Mouse (Mus musculus) limb, embryonic 12.5 days (tissue): ENCODE results near the gene Kremen2. TPM values are rescaled to one million over a fixed set of nuclear protein-coding genes. Genes with fewer than 3 reads are reported as not detected.
A peak's percentile ranks its signal among the peaks of the same experiment; 100 is the strongest.

Experiments
- ATAC-seq: fragments of 200-750 bp; cut with Nextera tagmentation; 2 replicates; pipeline ENCODE4 v1.8.0; 2017; ENCODE audit warnings: low read depth, moderate TSS enrichment; ENCODE audit not compliant: insufficient number of reproducible peaks, insufficient read depth, low FRiP score, low TSS enrichment
- H3K27ac ChIP-seq: fragments of 300-500 bp; sonication (generic); 2 replicates; pipeline ENCODE4 v1.5.1; 2016; ENCODE audit warnings: mild to moderate bottlenecking, moderate library complexity
- H3K27me3 ChIP-seq: fragments of 300-500 bp; sonication (generic); 2 replicates; pipeline ENCODE4 v1.6.1; 2016; ENCODE audit warnings: mild to moderate bottlenecking, moderate library complexity
- H3K36me3 ChIP-seq: fragments of 300-500 bp; sonication (generic); 2 replicates; pipeline ENCODE4 v1.6.1; 2016; ENCODE audit warnings: mild to moderate bottlenecking, moderate library complexity
- H3K4me1 ChIP-seq: fragments of 300-500 bp; sonication (generic); replicated peaks from 2 replicates; pipeline ENCODE4 v1.6.1; 2016
- H3K4me2 ChIP-seq: fragments of 300-500 bp; sonication (generic); 2 replicates; pipeline ENCODE4 v1.6.1; 2016; ENCODE audit warnings: mild to moderate bottlenecking, moderate library complexity
- H3K4me3 ChIP-seq: fragments of 300-500 bp; sonication (generic); replicated peaks from 2 replicates; pipeline ENCODE4 v1.5.1; 2016; ENCODE audit warnings: mild to moderate bottlenecking
- H3K9ac ChIP-seq: fragments of 300-500 bp; sonication (generic); replicated peaks from 2 replicates; pipeline ENCODE4 v1.6.1; 2016; ENCODE audit warnings: mild to moderate bottlenecking, moderate library complexity
- H3K9me3 ChIP-seq: fragments of 300-500 bp; sonication (generic); 2 replicates; pipeline ENCODE4 v1.6.1; 2016; ENCODE audit warnings: mild to moderate bottlenecking, moderate library complexity
- WGBS: fragments of 180-500 bp; shearing (Covaris S2); methylation state at CpG from one replicate; pipeline ENCODE4 v1.1.7; 2016; 5-methylcytosine and 5-hydroxymethylcytosine counted together
- polyA plus RNA-seq: library from polyadenylated mRNA; unstranded; fragments of >200 nt; fragmentation: Nextera tagmentation; extraction: Ambion mirVana; gene quantifications from 2 replicates; pipeline ENCODE4 v1.2.1, GENCODE M21; 2016

The Kremen2 gene
- polyA plus RNA-seq, 1 experiment from 2014 or later, result 30.0 TPM

- Histone ChIP-seq H3K9ac (peak overlapping the region; percentile 58), H3K4me2 (peak overlapping the region; percentile 100), H3K4me3 (peak overlapping the region; percentile 63), H3K4me1 (peaks cover 24% of the 10 kb centered on the region), H3K36me3 (no peaks in the 10 kb centered on the region), H3K9me3 (no peaks in the 10 kb centered on the region), H3K27me3 (peaks cover 43% of the 10 kb centered on the region), H3K27ac (no peak overlapping the region)
- ATAC-seq, result peak; percentile 81
- 0% methylated on average over 17 of the region's 28 CpGs for WGBS
Measured at GRCm38 (mm10) chr17:23700079-23700478, 45.6 kb downstream of the Kremen2 start.

- H3K27ac ChIP-seq, result no peak overlapping the region
- 0 out of 2 replicates have a peak, but pooled peaks have one; percentile 18 for ATAC-seq
- peak overlapping the region; percentile 63 for H3K4me3 ChIP-seq
- peak overlapping the region; percentile 100 for H3K4me2 ChIP-seq
- H3K9me3 ChIP-seq, result no peaks in the 10 kb centered on the region
- peaks cover 43% of the 10 kb centered on the region for H3K27me3 ChIP-seq
- H3K36me3 ChIP-seq, result no peaks in the 10 kb centered on the region
- peak overlapping the region; percentile 58 for H3K9ac ChIP-seq
- WGBS, result under 1% methylated on average over 97 of the region's 101 CpGs
- peaks cover 27% of the 10 kb centered on the region for H3K4me1 ChIP-seq
Measured at GRCm38 (mm10) chr17:23699131-23700077, 46.2 kb downstream of the Kremen2 start.

- ATAC-seq, result peak; percentile 69; the same call in 1 of the 2 replicates
- peaks cover 34% of the 10 kb centered on the region for H3K27me3 ChIP-seq
- peaks cover 27% of the 10 kb centered on the region for H3K4me1 ChIP-seq
- H3K4me3 ChIP-seq, result no peak overlapping the region
- no peaks in the 10 kb centered on the region for H3K9me3 ChIP-seq
- no peak overlapping the region for H3K27ac ChIP-seq
- H3K36me3 ChIP-seq, result no peaks in the 10 kb centered on the region
- H3K4me2 ChIP-seq, result no peak overlapping the region
- no peak overlapping the region for H3K9ac ChIP-seq
- WGBS, result 11% methylated on average over 3 of the region's 3 CpGs
Measured at GRCm38 (mm10) chr17:23695801-23696200, 49.8 kb downstream of the Kremen2 start.

DNA sequence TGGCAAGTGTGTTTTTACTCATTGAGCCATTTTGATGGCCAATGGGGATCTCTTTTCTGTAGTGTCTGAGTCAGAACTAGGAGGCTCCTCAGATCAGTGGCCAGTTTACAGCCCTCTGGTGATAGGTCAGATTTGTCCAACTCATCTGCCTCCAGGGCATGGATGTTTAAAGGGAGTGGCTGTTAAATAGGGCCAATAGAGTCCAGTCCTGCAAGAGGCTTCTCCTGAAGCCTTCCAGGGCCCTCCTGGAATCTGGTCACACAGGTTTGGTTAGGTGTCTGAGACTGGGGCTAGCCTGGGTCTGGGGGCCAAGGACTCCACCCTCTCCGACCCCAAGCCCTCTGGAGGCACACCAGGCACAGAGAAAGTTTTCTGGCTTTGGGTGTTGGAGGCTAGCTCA lies 51.1 kb downstream of the Kremen2 start:
- peaks cover 22% of the 10 kb centered on the region for H3K4me1 ChIP-seq
- H3K9ac ChIP-seq, result no peak overlapping the region
- H3K27ac ChIP-seq, result no peak overlapping the region
- H3K4me3 ChIP-seq, result no peak overlapping the region
- peaks cover 20% of the 10 kb centered on the region for H3K27me3 ChIP-seq
- H3K36me3 ChIP-seq, result no peaks in the 10 kb centered on the region
- no peak for ATAC-seq
- no peak overlapping the region for H3K4me2 ChIP-seq
- H3K9me3 ChIP-seq, result no peaks in the 10 kb centered on the region
- WGBS, result 59% methylated on average over 1 of the region's 1 CpGs

Other genes starting within 250 kb of the Kremen2 start
- gene Zfp213, start 181.6 kb downstream of the Kremen2 start, polyA plus RNA-seq, result 24.7 and 26.6 TPM in 2 replicates
- gene Zfp13, start 146.3 kb downstream of the Kremen2 start, polyA plus RNA-seq, result 22.0 and 25.5 TPM in 2 replicates
- gene Zscan10, start 145.0 kb downstream of the Kremen2 start, polyA plus RNA-seq, result 0.37 and 0.45 TPM in 2 replicates
- 0.92 and 0.99 TPM in 2 replicates for gene Mmp25, start 100.6 kb downstream of the Kremen2 start, polyA plus RNA-seq
- 1.2 and 1.3 TPM in 2 replicates for gene Bicdl2, start 85.3 kb downstream of the Kremen2 start, polyA plus RNA-seq
- 48.6 and 51.7 TPM in 2 replicates for gene Hcfc1r1, start 72.2 kb downstream of the Kremen2 start, polyA plus RNA-seq
- 55.1 and 56.3 TPM in 2 replicates for gene Thoc6, start 72.0 kb downstream of the Kremen2 start, polyA plus RNA-seq
- 5.7 and 7.6 TPM in 2 replicates for gene Tnfrsf12a, start 68.4 kb downstream of the Kremen2 start, polyA plus RNA-seq
- 19.9 and 22.7 TPM in 2 replicates for gene Cldn6, start 66.6 kb downstream of the Kremen2 start, polyA plus RNA-seq
- 5.6 and 6.4 TPM in 2 replicates for gene Cldn9, start 61.8 kb downstream of the Kremen2 start, polyA plus RNA-seq
- gene 1520401A03Rik, start 23.1 kb downstream of the Kremen2 start, polyA plus RNA-seq, result 1.8 and 2.5 TPM in 2 replicates
- 49.1 and 53.1 TPM in 2 replicates for gene Pkmyt1, start 19.5 kb downstream of the Kremen2 start, polyA plus RNA-seq
- gene Paqr4, start 5.0 kb downstream of the Kremen2 start, polyA plus RNA-seq, result 11.6 and 13.6 TPM in 2 replicates
- 136 and 140 TPM in 2 replicates for gene Flywch1, start 25.8 kb upstream of the Kremen2 start, polyA plus RNA-seq
- 71.0 and 76.7 TPM in 2 replicates for gene Flywch2, start 40.2 kb upstream of the Kremen2 start, polyA plus RNA-seq
- gene Srrm2, start 44.7 kb upstream of the Kremen2 start, polyA plus RNA-seq, result 639 and 703 TPM in 2 replicates
- gene Elob, start 83.3 kb upstream of the Kremen2 start, polyA plus RNA-seq, result 1,179 and 1,231 TPM in 2 replicates
- gene Prss33, start 90.2 kb upstream of the Kremen2 start, polyA plus RNA-seq, result not detected in 2 replicates
- gene Prss32, start 98.0 kb upstream of the Kremen2 start, polyA plus RNA-seq, result not detected in 2 replicates
- gene Prss41, start 98.3 kb upstream of the Kremen2 start, polyA plus RNA-seq, result 1.7 and 3.1 TPM in 2 replicates
- gene Prss21, start 122.2 kb upstream of the Kremen2 start, polyA plus RNA-seq, result not detected in 2 replicates
- not detected in 2 replicates for gene Dcpp1, start 135.0 kb upstream of the Kremen2 start, polyA plus RNA-seq
- gene Dcpp2, start 135.0 kb upstream of the Kremen2 start, polyA plus RNA-seq, result not detected in 2 replicates
- not detected in 2 replicates for gene Dcpp3, start 171.6 kb upstream of the Kremen2 start, polyA plus RNA-seq
- not detected in 2 replicates for gene Sbp, start 195.8 kb upstream of the Kremen2 start, polyA plus RNA-seq
- not detected in 2 replicates for gene Sbpl, start 209.4 kb upstream of the Kremen2 start, polyA plus RNA-seq
- gene Prss30, start 234.7 kb upstream of the Kremen2 start, polyA plus RNA-seq, result not detected in 2 replicates